Mouse (Mus musculus): Measurements from ENCODE around the gene Foxp3. TPM values are rescaled to one million over a fixed set of nuclear protein-coding genes. Genes with fewer than 3 reads are reported as not detected.

The Foxp3 gene
- polyA plus RNA-seq, 1 experiment, result 0.53 TPM

GRCm38 (mm10) chrX:7610035-7610434, 36.6 kb downstream of the Foxp3 start:
- 26% methylated on average over 21 of the region's 21 CpGs for WGBS
- DNase-seq (ENCODE audit: low read depth, low spot score), result no peak

- WGBS, result 28% methylated on average over 26 of the region's 26 CpGs
- no peak for DNase-seq (ENCODE audit: low read depth, low spot score)
Observed at GRCm38 (mm10) chrX:7610536-7611258, 37.3 kb downstream of the Foxp3 start.

- DNase-seq (ENCODE audit: low read depth, low spot score), result no peak
- WGBS, result 75% methylated on average over 12 of the region's 12 CpGs
Observed at GRCm38 (mm10) chrX:7617889-7618551, 44.6 kb downstream of the Foxp3 start.

DNA sequence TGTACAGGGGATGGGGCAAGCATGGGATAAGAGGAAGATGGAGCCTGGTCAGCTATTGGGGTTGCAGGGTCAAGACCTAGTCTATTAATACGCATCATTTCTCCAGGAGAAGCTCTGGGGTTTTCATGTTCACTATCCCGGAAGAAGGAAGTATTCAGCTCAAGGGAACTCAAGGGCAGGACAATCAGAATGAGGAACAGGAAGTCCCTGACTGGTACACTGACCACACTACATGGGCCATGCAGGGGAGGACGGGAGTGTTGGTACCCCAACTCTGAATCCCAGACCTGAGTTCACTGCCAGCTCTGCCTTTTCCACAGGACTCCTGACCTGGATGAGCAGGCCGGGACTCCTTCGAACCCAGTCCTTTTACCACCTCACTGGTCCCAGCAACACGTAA, 59.1 kb downstream of the Foxp3 start:
- DNase-seq (ENCODE audit: low read depth, low spot score), result no peak
- 86% methylated on average over 6 of the region's 6 CpGs for WGBS

DNA sequence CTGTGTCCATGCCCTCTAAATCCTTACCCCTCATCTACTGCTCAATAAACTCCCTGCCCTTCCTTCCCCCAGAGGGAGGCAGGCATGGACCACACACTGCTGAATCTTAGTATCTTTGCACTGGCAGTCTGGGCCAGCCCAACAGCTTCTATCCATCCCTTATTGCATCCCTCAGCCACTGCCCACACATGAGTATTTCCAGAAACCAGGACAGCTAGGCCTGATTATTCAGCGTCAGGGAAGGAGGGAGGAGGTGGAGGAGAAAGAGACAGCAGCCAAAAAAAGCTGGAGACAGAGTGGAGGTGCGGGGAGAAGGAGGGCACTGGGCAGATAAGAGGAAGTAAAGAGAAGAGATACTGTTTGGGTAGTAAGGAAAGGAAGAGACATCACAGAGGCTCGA, 61.7 kb downstream of the Foxp3 start:
- 52% methylated on average over 3 of the region's 3 CpGs for WGBS
- DNase-seq (ENCODE audit: low read depth, low spot score), result no peak

DNA sequence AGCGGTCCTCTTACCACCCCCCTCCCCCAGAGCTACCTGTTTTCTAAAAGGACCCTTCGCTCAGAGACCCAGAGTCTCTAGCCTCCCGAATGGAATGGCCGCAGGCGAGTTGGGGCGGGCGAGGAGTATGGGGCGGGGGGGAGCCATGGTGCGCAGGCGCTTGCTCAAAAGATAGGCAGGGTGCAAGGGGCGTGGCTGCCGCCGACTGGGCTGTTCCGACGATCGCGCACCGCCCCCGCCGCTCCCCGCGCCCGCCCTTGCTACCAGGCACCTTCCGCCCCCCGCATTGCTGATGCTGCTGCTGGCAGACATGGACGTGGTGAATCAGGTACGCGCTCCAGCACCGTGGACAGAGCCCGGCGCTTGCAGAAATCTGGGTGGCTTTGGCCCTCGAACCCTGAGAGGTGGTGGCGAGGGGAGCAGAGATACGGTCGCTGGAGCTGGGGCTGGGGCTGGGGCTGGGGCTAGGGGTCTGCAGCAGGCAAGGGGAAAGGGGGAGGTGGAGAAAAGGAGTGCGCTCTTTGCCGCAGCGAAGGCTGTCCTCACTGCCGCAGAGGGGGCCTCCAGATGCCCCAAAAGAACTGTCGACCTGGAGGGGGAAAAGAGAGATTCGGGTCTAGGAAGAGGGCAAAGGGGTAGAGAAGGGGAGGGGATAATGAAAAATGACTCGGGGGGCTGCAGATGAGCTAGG, 65.1 kb downstream of the Foxp3 start, which contains the start of gene Syp:
Gene Syp, plus strand, starts transcription at position 71 of the 691 bp plus-strand sequence.
- DNase-seq (ENCODE audit: low read depth, low spot score), result no peak
- 11% methylated on average over 40 of the region's 42 CpGs for WGBS

DNA sequence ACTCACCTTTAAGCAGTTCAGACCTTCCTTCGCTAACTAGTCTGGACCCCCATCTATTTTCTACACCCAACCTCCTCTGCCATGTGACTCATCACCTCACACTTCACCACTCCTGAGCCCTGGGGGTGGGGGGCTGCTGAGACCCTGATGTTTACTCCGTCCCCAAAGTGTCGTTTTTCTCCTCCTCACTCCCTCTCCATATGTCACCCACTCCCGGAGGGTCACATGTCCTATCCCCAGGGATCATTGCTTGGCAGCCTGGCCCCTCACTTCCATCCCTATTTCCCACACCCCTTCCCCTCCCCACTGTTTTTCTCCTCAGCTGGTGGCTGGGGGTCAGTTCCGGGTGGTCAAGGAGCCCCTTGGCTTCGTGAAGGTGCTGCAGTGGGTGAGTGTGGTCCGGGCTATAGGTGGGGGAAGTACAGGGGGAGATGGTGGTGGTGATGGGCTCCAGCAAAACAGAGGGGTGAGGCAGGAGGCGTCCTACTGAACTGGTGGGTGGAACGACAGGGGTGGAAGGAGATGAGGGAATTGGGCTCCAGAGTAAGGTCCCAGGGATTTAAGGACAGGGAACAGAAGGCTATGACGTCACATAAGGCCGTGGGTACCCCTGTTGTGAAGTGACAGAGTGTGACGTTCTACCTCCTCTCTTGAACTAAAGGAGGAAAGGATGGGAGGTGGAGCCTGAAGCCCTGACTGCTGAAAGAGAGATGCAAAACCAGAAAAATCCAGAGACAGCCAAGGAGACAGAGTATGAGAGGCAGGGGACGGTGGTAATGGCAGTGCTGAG, 66.3 kb downstream of the Foxp3 start:
- no peak for DNase-seq (ENCODE audit: low read depth, low spot score)

GRCm38 (mm10) chrX:7640785-7641184, 67.3 kb downstream of the Foxp3 start:
- WGBS, result 27% methylated on average over 12 of the region's 12 CpGs
- no peak for DNase-seq (ENCODE audit: low read depth, low spot score)

More for the DNA sequence above, 66.3 kb downstream of the Foxp3 start:
- WGBS, result 29% methylated on average over 13 of the region's 13 CpGs

Other genes with a start within 250 kb of the Foxp3 start
- gene Usp27x, start 197.8 kb upstream of the Foxp3 start, polyA plus RNA-seq (2012; rRNA removed), result 0.25 and 0.30 TPM in 2 replicates
- gene Ppp1r3f, start 639 bp downstream of the Foxp3 start, polyA plus RNA-seq (2012; rRNA removed), result 0.60 and 1.8 TPM in 2 replicates
- 13.0 TPM in 2 replicates for gene Ccdc22, start 31.9 kb downstream of the Foxp3 start, polyA plus RNA-seq (2012; rRNA removed)
- 0.01 TPM in 2 replicates for gene Cacna1f, start 33.4 kb downstream of the Foxp3 start, polyA plus RNA-seq (2012; rRNA removed)
- 4.3 and 5.5 TPM in 2 replicates for gene Syp, start 64.8 kb downstream of the Foxp3 start, polyA plus RNA-seq (2012; rRNA removed)
- gene Prickle3, start 83.6 kb downstream of the Foxp3 start, polyA plus RNA-seq (2012; rRNA removed), result 7.1 and 10.6 TPM in 2 replicates
- gene Plp2, start 97.7 kb downstream of the Foxp3 start, polyA plus RNA-seq (2012; rRNA removed), result 278 and 316 TPM in 2 replicates
- gene Magix, start 107.6 kb downstream of the Foxp3 start, polyA plus RNA-seq (2012; rRNA removed), result 1.0 and 1.1 TPM in 2 replicates
- gene Gpkow, start 123.5 kb downstream of the Foxp3 start, polyA plus RNA-seq (2012; rRNA removed), result 5.3 and 7.4 TPM in 2 replicates
- gene Wdr45, start 140.7 kb downstream of the Foxp3 start, polyA plus RNA-seq (2012; rRNA removed), result 27.0 and 38.0 TPM in 2 replicates
- 0.10 TPM in 1 of 2 replicates, not detected in the other for gene Gm45208, start 148.6 kb downstream of the Foxp3 start, polyA plus RNA-seq (2012; rRNA removed)
- 28.5 and 28.9 TPM in 2 replicates for gene Praf2, start 154.8 kb downstream of the Foxp3 start, polyA plus RNA-seq (2012; rRNA removed)
- 10.2 and 20.5 TPM in 2 replicates for gene Ccdc120, start 177.3 kb downstream of the Foxp3 start, polyA plus RNA-seq (2012; rRNA removed)
- gene Tfe3, start 188.9 kb downstream of the Foxp3 start, polyA plus RNA-seq (2012; rRNA removed), result 12.4 and 17.6 TPM in 2 replicates
- gene Gripap1, start 216.1 kb downstream of the Foxp3 start, polyA plus RNA-seq (2012; rRNA removed), result 19.5 and 33.3 TPM in 2 replicates
- 1.0 and 1.2 TPM in 2 replicates for gene Kcnd1, start 248.6 kb downstream of the Foxp3 start, polyA plus RNA-seq (2012; rRNA removed)